Mouse (Mus musculus) hindbrain, embryonic 12.5 days (tissue): ENCODE results near the gene Pole. TPM values are rescaled to one million over a fixed set of nuclear protein-coding genes. Genes with fewer than 3 reads are reported as not detected.

Source experiments
- ATAC-seq: fragments of 200-750 bp; cut with Nextera tagmentation; 2 replicates; pipeline ENCODE4 v1.8.0; 2017; ENCODE audit warnings: moderate TSS enrichment; ENCODE audit not compliant: low FRiP score
- H3K27ac ChIP-seq: fragments of 300-500 bp; sonication (generic); 2 replicates; pipeline ENCODE4 v1.5.1; 2016; ENCODE audit warnings: mild to moderate bottlenecking
- H3K27me3 ChIP-seq: fragments of 300-500 bp; sonication (generic); 2 replicates; pipeline ENCODE4 v1.6.1; 2016; ENCODE audit warnings: mild to moderate bottlenecking
- H3K36me3 ChIP-seq: fragments of 300-500 bp; sonication (generic); 2 replicates; pipeline ENCODE4 v1.6.1; 2016; ENCODE audit warnings: mild to moderate bottlenecking
- H3K4me1 ChIP-seq: fragments of 300-500 bp; sonication (generic); 2 replicates; pipeline ENCODE4 v1.6.1; 2016
- H3K4me2 ChIP-seq: fragments of 300-500 bp; sonication (generic); replicated peaks from 2 replicates; pipeline ENCODE4 v1.6.1; 2016; ENCODE audit warnings: mild to moderate bottlenecking
- H3K4me3 ChIP-seq: fragments of 300-500 bp; sonication (generic); 2 replicates; pipeline ENCODE4 v1.5.1; 2016; ENCODE audit warnings: mild to moderate bottlenecking
- H3K9ac ChIP-seq: fragments of 300-500 bp; sonication (generic); 2 replicates; pipeline ENCODE4 v1.6.1; 2016; ENCODE audit warnings: mild to moderate bottlenecking, moderate library complexity
- H3K9me3 ChIP-seq: fragments of 300-500 bp; sonication (generic); replicated peaks from 2 replicates; pipeline ENCODE4 v1.6.1; 2016; ENCODE audit warnings: mild to moderate bottlenecking
- WGBS: fragments of 180-500 bp; shearing (Covaris S2); methylation state at CpG from one replicate; pipeline ENCODE4 v1.1.7; 2016; 5-methylcytosine and 5-hydroxymethylcytosine counted together
- polyA plus RNA-seq: library from polyadenylated mRNA; unstranded; fragments of >200 nt; fragmentation: Nextera tagmentation; extraction: Ambion mirVana; gene quantifications from 2 replicates; pipeline ENCODE4 v1.2.1, GENCODE M21; 2016

The Pole gene
- polyA plus RNA-seq, 1 experiment from 2014 or later: 21.8 TPM

- Histone ChIP-seq H3K4me3 (no peak overlapping the region), H3K4me1 (peaks cover 8% of the 10 kb centered on the region; the same call in 1 of the 2 replicates), H3K27ac (no peak overlapping the region), H3K4me2 (no peak overlapping the region), H3K27me3 (peaks cover 21% of the 10 kb centered on the region), H3K9me3 (no peaks in the 10 kb centered on the region), H3K36me3 (no peaks in the 10 kb centered on the region), H3K9ac (no peak overlapping the region)
- WGBS: 18% methylated on average over 7 of the region's 7 CpGs
- no peak for ATAC-seq
Measured at GRCm38 (mm10) chr5:110354716-110355115, 68.6 kb downstream of the Pole start.

- H3K4me1 ChIP-seq: peaks cover 8% of the 10 kb centered on the region; the same call in 1 of the 2 replicates
- H3K4me3 ChIP-seq: no peak overlapping the region
- ATAC-seq: peak; percentile 55
- H3K9me3 ChIP-seq: no peaks in the 10 kb centered on the region
- H3K4me2 ChIP-seq: no peak overlapping the region
- WGBS: 29% methylated on average over 9 of the region's 9 CpGs
- no peak overlapping the region for H3K27ac ChIP-seq
- 0 out of 2 replicates have a peak, but pooled peaks cover 5% of the 10 kb centered on the region for H3K36me3 ChIP-seq
- no peak overlapping the region for H3K9ac ChIP-seq
- H3K27me3 ChIP-seq: peaks cover 30% of the 10 kb centered on the region
Measured at GRCm38 (mm10) chr5:110357531-110358179, 71.5 kb downstream of the Pole start.

GRCm38 (mm10) chr5:110361465-110361864 lies 75.4 kb downstream of the Pole start:
- peaks cover 21% of the 10 kb centered on the region for H3K4me1 ChIP-seq
- H3K9ac ChIP-seq: no peak overlapping the region
- no peaks in the 10 kb centered on the region for H3K9me3 ChIP-seq
- no peak for ATAC-seq
- peaks cover 26% of the 10 kb centered on the region for H3K27me3 ChIP-seq
- H3K4me2 ChIP-seq: no peak overlapping the region
- 87% methylated on average over 6 of the region's 6 CpGs for WGBS
- no peak overlapping the region for H3K27ac ChIP-seq
- peaks cover 17% of the 10 kb centered on the region for H3K36me3 ChIP-seq
- H3K4me3 ChIP-seq: no peak overlapping the region

- peak overlapping the region; percentile 79 for H3K4me2 ChIP-seq
- 2% methylated on average over 27 of the region's 28 CpGs for WGBS
Measured at GRCm38 (mm10) chr5:110362813-110363178, 76.7 kb downstream of the Pole start.

GRCm38 (mm10) chr5:110363179-110363821 lies 77.2 kb downstream of the Pole start:
- peak overlapping the region; percentile 42 for H3K4me3 ChIP-seq
- H3K36me3 ChIP-seq: peaks cover 33% of the 10 kb centered on the region
- WGBS: 1% methylated on average over 57 of the region's 72 CpGs

More at GRCm38 (mm10) chr5:110362813-110363178, 76.7 kb downstream of the Pole start:
- Histone ChIP-seq H3K4me1 (peaks cover 19% of the 10 kb centered on the region), H3K27ac (no peak overlapping the region), H3K27me3 (peaks cover 26% of the 10 kb centered on the region), H3K9me3 (no peaks in the 10 kb centered on the region), H3K9ac (peak overlapping the region; percentile 44), H3K4me3 (peak overlapping the region; percentile 42), H3K36me3 (peaks cover 29% of the 10 kb centered on the region)
- ATAC-seq: peak; percentile 39

GRCm38 (mm10) chr5:110363822-110364545 lies 77.9 kb downstream of the Pole start:
- WGBS: 29% methylated on average over 11 of the region's 11 CpGs
- H3K36me3 ChIP-seq: peaks cover 39% of the 10 kb centered on the region
- H3K9me3 ChIP-seq: no peaks in the 10 kb centered on the region
- H3K4me3 ChIP-seq: peak overlapping the region; percentile 42
- peaks cover 26% of the 10 kb centered on the region for H3K27me3 ChIP-seq
- H3K27ac ChIP-seq: 0 out of 2 replicates have a peak overlapping the region, but pooled peaks have one; percentile 41
- H3K4me2 ChIP-seq: peak overlapping the region; percentile 79
- ATAC-seq: no peak
- H3K4me1 ChIP-seq: peaks cover 14% of the 10 kb centered on the region
- H3K9ac ChIP-seq: peak overlapping the region; percentile 44; the same call in 1 of the 2 replicates

More at GRCm38 (mm10) chr5:110363179-110363821, 77.2 kb downstream of the Pole start:
- H3K27me3 ChIP-seq: peaks cover 26% of the 10 kb centered on the region
- ATAC-seq: peak; percentile 83
- H3K27ac ChIP-seq: peak overlapping the region; percentile 41; the same call in 1 of the 2 replicates
- peaks cover 14% of the 10 kb centered on the region for H3K4me1 ChIP-seq
- no peaks in the 10 kb centered on the region for H3K9me3 ChIP-seq
- peak overlapping the region; percentile 79 for H3K4me2 ChIP-seq
- peak overlapping the region; percentile 44 for H3K9ac ChIP-seq

- Histone ChIP-seq H3K4me2 (no peak overlapping the region), H3K9me3 (no peaks in the 10 kb centered on the region), H3K36me3 (peaks cover 73% of the 10 kb centered on the region), H3K4me3 (no peak overlapping the region), H3K4me1 (peaks cover 7% of the 10 kb centered on the region; the same call in 1 of the 2 replicates), H3K27ac (no peak overlapping the region), H3K9ac (no peak overlapping the region), H3K27me3 (0 out of 2 replicates have a peak, but pooled peaks cover 2% of the 10 kb centered on the region)
- WGBS: 53% methylated on average over 8 of the region's 8 CpGs
- peak; percentile 60 for ATAC-seq
Measured at GRCm38 (mm10) chr5:110376802-110377433, 90.8 kb downstream of the Pole start.

- H3K27ac ChIP-seq: no peak overlapping the region
- H3K27me3 ChIP-seq: 0 out of 2 replicates have a peak, but pooled peaks cover 2% of the 10 kb centered on the region
- 0 out of 2 replicates have a peak overlapping the region, but pooled peaks have one; percentile 19 for H3K4me2 ChIP-seq
- ATAC-seq: 0 out of 2 replicates have a peak, but pooled peaks have one; percentile 38
- 22% methylated on average over 20 of the region's 20 CpGs for WGBS
- peaks cover 72% of the 10 kb centered on the region for H3K36me3 ChIP-seq
- H3K9ac ChIP-seq: peak overlapping the region; percentile 35; the same call in 1 of the 2 replicates
- H3K4me1 ChIP-seq: peaks cover 7% of the 10 kb centered on the region; the same call in 1 of the 2 replicates
- no peaks in the 10 kb centered on the region for H3K9me3 ChIP-seq
- no peak overlapping the region for H3K4me3 ChIP-seq
Measured at GRCm38 (mm10) chr5:110378181-110378583, 92.1 kb downstream of the Pole start.

GRCm38 (mm10) chr5:110379086-110379485 lies 93.0 kb downstream of the Pole start:
- Histone ChIP-seq H3K9ac (no peak overlapping the region), H3K27ac (no peak overlapping the region), H3K4me1 (peaks cover 11% of the 10 kb centered on the region; the same call in 1 of the 2 replicates), H3K4me2 (no peak overlapping the region), H3K27me3 (0 out of 2 replicates have a peak, but pooled peaks cover 2% of the 10 kb centered on the region), H3K4me3 (no peak overlapping the region), H3K9me3 (no peaks in the 10 kb centered on the region), H3K36me3 (peaks cover 63% of the 10 kb centered on the region)
- WGBS: 87% methylated on average over 15 of the region's 15 CpGs
- no peak for ATAC-seq

- no peaks in the 10 kb centered on the region for H3K9me3 ChIP-seq
- ATAC-seq: no peak
Measured at GRCm38 (mm10) chr5:110379823-110380222, 93.7 kb downstream of the Pole start.

GRCm38 (mm10) chr5:110384491-110384890 lies 98.4 kb downstream of the Pole start:
- ATAC-seq: no peak
- Histone ChIP-seq H3K27me3 (peaks cover 18% of the 10 kb centered on the region), H3K27ac (no peak overlapping the region), H3K4me2 (peak overlapping the region; percentile 57), H3K4me3 (0 out of 2 replicates have a peak overlapping the region, but pooled peaks have one; percentile 64), H3K4me1 (peaks cover 31% of the 10 kb centered on the region), H3K36me3 (peaks cover 15% of the 10 kb centered on the region; the same call in 1 of the 2 replicates), H3K9ac (no peak overlapping the region), H3K9me3 (no peaks in the 10 kb centered on the region)
- 82% methylated on average over 6 of the region's 6 CpGs for WGBS

More at GRCm38 (mm10) chr5:110379823-110380222, 93.7 kb downstream of the Pole start:
- Histone ChIP-seq H3K9ac (no peak overlapping the region), H3K27me3 (0 out of 2 replicates have a peak, but pooled peaks cover 2% of the 10 kb centered on the region), H3K4me2 (no peak overlapping the region), H3K4me1 (peaks cover 17% of the 10 kb centered on the region), H3K4me3 (no peak overlapping the region), H3K27ac (no peak overlapping the region), H3K36me3 (peaks cover 57% of the 10 kb centered on the region)
- 89% methylated on average over 4 of the region's 4 CpGs for WGBS
